Mouse (Mus musculus): Measurements from ENCODE around the gene Orc4.
"Not testable (repeated sequence)": the region's sequence is repeated elsewhere in the genome, so short reads cannot be mapped to it uniquely, and the experiment has no call there.

Gene Orc4

DNA sequence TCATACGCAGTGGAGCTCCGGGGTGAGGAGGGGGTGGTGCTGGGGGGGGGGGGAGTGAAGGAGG, at the start of gene Orc4:
Gene Orc4 (minus strand): TSS at position 26 of the 64 bp plus-strand sequence.
- ATAC-seq (ENCODE audit: insufficient number of reproducible peaks, low FRiP score, low TSS enrichment): no peak

DNA sequence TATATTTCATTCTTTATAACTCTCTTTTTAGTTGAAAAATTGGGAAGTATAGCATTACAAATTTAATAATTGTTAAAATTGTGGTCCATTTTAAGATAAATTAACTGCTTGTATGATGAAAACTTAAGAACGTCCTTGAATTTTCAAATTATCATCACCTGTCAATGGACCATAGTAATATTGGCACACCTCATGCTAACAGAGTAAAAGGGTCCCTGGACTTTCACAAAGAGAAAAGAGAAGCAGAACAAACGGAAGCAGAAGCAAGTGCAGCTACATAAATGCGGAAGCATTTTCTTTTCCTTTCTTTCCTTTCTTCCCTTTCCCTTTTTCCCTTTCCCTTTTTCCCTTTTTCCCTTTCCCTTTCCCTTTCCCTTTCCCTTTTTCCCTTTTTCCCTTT, 40.2 kb upstream of the Orc4 start:
- ATAC-seq (ENCODE audit: insufficient number of reproducible peaks, low FRiP score, low TSS enrichment): no peak

DNA sequence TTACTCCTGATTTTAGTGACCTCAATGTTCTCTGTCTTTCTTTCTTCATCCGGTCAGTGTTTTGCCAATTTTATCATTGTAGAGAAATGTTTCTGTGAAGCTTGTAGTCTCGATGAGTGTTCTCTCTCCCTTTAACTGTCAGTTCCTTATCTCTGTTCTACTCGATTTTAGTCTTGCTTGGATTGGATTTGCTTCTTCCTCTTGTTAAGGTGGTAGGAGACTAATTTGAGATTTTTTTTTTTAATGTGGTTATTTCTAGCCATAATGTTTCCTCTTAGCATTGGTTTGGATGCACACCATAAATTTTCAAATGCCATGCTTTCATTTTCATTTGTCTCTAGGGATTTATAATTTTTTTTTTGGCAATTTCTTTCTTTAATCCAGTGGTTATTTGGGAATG, 28.8 kb upstream of the Orc4 start:
- no peak for ATAC-seq (ENCODE audit: insufficient number of reproducible peaks, low FRiP score, low TSS enrichment)

DNA sequence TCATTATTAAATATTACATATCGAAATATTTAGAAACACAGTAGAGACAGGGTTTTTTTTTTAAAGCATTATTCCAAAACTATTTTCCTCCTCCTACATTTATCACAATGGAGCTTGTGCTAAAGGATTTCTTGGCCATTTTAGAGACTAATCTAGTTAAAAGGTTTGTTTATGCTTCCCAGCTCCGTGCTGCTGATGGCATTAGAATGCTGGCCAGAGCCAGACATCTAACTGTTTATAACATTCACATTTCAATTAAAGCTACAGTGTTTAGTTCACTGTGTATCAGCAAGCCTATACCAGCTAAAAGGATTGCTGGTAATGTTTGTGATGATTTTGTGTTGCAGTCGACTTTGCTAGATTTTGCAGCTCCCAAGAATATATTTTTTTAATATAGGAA, 6.5 kb upstream of the Orc4 start:
- no peak for ATAC-seq (ENCODE audit: insufficient number of reproducible peaks, low FRiP score, low TSS enrichment)

DNA sequence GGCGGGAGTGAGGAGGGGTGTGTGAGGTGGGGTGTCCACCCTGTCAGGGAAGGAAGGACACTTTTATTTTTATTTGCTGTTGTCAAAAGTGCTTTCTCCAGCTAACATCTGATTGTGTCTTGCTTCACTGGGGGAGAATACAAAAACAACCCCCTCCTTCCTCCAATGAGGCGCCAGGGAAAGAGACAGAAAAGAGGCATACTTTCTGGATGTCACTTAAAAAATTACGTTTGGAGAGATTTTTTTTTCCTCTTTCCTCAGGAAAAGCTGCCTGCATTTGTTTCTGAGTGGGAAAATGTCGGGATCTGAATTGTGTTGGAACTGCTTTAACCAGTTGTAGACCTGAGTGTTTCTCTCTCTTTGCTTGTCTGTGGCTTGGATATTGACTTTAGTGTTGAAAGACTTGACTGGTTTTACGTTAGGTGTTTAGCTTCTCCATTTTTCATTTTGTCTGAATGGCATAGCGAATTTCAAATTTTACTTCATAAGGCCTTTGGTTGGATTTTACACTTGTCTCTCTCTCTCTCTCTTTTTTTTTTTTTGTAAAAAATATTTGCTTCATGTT, 321 bp upstream of the Orc4 start:
- ATAC-seq (ENCODE audit: insufficient number of reproducible peaks, low FRiP score, low TSS enrichment): no peak

DNA sequence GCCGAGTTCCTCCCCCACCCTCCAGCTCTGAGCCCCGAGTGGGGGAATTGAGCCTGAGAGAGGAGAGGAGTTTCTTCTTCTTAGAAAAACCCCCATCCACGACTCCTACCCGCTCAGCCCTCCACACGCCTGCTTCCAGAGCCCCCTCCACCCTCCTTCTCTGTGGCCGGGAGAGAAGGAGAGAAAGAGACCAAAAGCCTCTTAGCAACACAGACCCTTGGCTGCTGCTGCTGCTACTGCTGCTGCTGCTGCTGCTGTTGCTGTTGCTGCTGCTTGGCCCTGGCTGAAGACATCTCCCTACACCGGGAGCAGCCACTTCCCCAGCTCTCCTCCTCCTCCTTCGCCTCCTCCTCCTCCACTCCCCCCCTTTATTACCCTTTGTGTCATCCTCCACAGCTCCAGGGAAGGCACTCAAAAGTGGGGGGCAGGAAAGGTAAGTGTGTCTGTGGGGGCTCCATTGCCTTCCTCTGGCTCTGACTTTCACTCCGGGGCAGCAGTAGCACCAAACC, 280 bp downstream of the Orc4 start:
- peak; percentile 53 for ATAC-seq (ENCODE audit: insufficient number of reproducible peaks, low FRiP score, low TSS enrichment)

DNA sequence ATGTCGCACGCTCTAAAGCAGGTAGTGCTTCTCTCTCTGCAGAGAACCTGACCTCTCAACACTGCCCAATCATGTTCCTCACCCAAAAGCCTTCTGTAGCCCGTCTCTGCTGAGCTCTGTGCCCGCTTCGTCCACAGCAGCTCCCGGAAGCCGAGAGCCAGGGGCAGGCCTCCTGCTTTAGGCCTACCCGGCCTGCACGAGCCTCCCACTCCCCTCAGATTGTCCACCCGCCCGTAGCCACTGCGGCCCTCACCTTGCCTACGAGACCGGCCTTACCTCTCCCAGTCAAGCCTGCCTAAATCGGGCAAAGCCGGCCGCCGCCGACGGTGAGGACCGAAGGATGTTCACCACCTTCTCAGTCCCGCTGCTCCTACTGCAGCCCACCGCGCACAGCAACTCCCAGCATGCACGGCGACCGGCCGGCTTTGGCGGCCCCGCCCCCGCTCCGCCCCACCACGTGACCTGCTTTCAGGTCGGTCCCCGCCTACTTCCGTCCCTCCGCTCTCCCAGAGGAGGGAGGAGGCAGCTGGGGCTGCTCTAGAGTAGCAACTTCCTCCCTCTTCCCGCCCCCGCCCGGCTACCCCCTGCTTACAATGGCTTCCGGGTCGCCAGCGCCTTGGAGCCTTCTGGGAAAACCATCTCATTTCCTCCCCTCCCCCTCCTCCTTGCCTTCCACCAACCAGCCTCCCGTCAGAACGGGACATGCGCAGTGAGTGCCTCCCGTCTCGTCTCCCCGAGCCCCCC, 1.1 kb downstream of the Orc4 start, which contains the start of gene Mbd5:
Gene Mbd5 (plus strand): TSS at position 668 of the 744 bp plus-strand sequence.
- ATAC-seq (ENCODE audit: insufficient number of reproducible peaks, low FRiP score, low TSS enrichment): peak; percentile 93

DNA sequence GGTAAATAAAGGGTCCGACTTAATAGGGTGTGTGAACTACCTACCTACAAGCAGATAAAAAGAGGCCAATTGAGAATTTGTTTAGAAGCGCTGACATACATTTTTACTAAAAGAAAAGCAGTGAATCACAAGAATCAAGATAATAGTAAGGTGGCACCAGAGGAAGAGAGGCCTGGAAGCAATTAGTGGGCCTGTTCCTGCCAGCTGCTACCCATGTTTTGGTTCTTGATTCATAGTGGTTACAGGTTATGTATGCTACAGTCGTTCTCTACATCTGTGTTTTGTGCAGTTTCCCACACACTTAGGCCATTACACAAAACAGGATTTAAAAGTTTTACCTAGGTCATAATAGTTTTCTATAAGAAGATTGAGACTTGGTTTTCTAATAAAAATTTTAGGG, 2.3 kb downstream of the Orc4 start:
- no peak for ATAC-seq (ENCODE audit: insufficient number of reproducible peaks, low FRiP score, low TSS enrichment)

DNA sequence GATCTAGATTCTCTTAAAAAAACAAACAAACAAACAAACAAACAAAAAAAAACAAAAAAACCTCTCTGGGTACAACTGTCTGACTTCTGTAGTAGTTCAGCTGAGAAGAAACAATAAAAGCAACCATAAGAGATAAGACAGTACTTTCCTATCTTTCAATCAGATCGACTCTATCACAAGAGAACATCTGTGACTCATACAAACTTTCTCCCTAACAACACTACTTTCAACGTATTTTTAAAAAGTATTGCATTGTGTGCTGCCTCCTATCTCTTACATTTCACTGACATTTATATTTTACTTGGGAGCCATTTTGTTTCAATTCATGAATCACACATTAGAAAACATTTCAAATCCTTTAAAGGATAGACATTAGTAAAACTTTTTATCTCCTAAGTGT, 15.0 kb downstream of the Orc4 start:
- ATAC-seq (ENCODE audit: insufficient number of reproducible peaks, low FRiP score, low TSS enrichment): no peak

DNA sequence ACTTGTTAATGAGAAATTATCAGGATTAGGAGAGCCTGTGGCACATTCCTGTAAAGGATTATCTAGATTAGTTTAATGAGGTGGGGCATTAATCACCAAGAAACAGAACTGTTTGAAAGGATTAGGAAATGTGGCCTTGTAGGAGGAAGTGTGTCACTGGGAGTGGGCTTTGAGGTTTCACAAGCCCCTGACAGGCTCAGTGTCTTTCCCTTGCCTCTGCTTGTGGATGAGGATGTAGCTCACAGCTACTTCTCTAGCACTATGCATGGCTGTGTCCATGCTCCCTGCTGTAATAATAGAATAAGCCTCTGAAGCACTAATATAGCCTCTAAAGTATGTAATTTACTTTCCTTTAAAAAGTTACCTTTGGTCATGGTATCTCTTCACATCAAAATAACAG, 34.2 kb downstream of the Orc4 start:
- no peak for ATAC-seq (ENCODE audit: insufficient number of reproducible peaks, low FRiP score, low TSS enrichment)

DNA sequence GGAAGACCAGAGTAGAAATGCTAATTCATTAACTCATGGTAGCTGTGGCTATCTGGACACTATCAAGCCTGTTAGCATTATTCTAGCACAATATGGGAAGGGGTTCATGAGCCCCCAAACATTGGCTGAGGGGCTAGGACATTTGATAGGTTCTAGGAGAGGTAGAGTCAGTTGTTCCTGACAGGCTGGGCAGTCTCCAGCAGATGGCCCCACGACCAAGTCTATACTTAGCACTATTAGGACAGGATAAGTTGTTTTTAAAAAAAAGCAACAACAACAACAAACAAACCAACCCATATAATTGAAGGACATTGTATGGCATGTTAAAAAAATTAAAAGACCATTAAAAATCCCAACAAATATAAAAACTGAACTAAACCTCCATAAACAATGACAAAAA, 35.9 kb downstream of the Orc4 start:
- no peak for ATAC-seq (ENCODE audit: insufficient number of reproducible peaks, low FRiP score, low TSS enrichment)

DNA sequence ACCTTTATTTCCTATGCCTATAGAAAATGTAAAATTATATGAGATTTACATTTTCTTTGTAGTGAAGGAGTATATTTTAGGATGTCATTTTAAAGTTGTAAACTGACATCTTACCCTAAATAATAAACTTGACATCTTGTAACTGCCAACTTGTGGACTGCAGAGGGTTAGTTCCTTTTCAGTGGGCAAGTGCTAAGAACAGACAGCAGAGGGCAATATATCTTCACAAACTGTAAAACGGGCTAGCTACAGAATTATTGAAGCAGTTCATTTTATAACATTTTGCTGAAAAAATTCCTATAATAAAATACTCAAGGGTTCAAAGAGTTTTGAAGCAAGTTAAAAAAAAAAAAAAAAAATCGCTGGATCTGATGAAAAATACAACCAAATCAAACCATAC, 41.2 kb downstream of the Orc4 start:
- peak; percentile 58; the same call in 1 of the 2 replicates for ATAC-seq (ENCODE audit: insufficient number of reproducible peaks, low FRiP score, low TSS enrichment)

DNA sequence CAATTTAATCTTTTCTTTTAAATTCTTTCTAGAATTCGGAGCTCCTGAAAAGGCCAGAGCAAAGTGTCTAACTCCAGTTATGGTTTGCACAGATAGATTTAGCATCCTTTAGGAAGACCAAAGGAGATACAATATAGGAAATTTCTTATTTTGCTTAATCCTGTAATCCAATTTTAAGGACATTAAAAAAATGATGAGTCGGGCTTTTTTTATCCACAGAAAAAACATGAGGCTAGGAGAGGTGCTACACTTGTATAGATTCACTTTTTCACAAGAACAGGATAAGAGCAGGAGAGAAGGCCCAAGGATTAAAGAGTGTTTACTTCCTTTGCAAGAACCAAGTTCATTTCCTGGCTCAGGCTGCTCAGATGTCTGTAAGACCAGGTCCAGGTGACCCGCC, 54.9 kb downstream of the Orc4 start:
- no peak for ATAC-seq (ENCODE audit: insufficient number of reproducible peaks, low FRiP score, low TSS enrichment)

DNA sequence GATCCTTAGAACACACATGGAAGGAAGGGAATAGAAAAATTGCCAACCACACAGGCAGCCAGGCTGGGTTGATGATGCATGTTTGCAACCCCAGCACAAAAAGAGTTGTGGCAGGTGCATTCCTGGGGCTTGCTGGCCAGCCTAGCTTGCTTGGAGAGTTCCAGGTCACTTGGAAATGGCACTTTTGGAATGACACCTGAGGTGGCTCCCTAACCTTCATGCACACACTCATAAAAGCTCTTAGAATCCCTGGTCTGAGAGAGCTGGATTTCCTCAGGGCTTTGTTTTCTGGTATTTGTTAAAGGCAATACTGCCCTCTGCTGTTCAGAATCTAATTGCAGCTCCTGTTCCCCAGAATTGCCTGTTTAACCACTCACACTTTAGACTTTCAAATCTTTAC, 64.1 kb downstream of the Orc4 start:
- peak; percentile 72 for ATAC-seq (ENCODE audit: insufficient number of reproducible peaks, low FRiP score, low TSS enrichment)

DNA sequence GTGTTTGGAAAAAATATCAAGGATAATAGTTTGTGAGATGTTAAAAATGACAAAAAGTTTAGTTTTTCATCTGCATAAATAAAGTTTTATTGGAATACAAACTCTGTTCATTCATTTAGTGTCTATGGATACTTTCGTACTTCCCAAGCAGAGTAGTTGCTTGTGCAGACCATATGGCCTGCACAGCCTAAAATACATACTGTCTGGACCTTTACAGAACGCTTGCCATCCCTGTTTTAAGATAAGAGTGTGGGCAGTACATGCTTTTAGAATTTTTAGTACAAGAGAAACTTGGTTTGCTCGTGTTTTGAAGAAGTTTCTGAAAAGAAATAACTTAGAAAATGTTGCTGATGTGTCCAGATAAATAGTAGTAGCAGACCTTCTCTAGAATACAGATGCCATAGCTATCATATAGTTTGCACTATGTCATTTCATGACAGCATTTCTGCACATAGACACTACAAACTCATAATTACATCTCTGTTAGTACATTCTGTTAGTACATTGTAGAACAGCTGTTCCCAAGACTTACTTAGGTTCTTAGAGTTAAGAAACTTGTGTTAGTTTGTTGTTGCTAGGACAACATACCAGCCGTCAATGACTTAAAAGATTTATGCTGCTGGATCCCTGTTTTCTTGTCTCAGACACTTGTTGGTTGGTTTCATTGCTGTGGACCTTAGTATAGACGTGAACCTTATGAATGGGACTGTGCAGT, 81.7 kb downstream of the Orc4 start:
- ATAC-seq (ENCODE audit: insufficient number of reproducible peaks, low FRiP score, low TSS enrichment): no peak

DNA sequence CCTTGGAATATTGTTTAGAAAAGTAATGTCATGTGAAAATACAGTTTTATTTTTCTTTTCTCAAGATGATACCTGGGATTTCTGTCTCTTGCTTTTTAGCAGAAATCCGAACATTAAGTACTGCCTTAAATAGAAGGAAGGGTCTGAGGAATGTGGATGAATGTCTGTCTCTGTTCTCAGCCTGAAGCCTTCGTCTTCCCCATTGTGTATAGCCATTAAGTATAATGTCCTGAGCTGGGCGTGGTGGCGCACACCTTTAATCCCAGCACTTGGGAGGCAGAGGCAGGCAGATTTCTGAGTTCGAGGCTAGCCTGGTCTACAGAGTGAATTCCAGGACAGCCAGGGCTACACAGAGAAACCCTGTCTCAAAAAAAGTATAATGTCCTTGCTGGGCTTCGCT, 84.5 kb downstream of the Orc4 start:
- ATAC-seq (ENCODE audit: insufficient number of reproducible peaks, low FRiP score, low TSS enrichment): not testable (repeated sequence)

Measured in cerebellum, adult (tissue).